Comparison of ENCODE assay signal across 8 mouse cellular contexts in the genomic region with DNA sequence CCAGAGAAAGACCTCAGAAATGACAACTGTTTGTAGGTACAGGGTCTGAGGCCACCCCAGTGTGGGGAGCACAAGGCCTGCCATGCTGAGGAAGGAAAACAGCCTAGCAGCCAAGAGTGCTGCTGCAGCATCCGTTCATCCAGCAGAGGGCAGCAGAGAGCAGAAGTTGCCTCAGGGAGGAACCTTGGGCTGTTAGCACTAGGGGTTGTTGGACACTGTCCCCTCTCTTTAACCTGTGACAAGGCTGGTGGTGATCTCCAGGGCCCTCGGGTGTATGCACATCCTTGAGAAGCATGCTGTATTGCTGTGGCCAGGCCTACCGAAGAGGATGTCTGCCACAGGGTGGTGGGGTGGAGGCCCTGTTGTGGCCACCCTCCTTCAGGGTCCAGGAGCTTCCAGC.
DNase-seq lines count a peak whose midpoint lies in the region; ATAC-seq lines count a peak whose summit lies in the region.

No protein-coding gene starts in this region.

- no peak overlapping the region for H3K9ac ChIP-seq in intestine, embryonic 15.5 days
- H3K9ac ChIP-seq in midbrain, embryonic 11.5 days (ENCODE audit: low read length) = no peak overlapping the region

- no peaks in the 10 kb centered on the region for H3K36me3 ChIP-seq in intestine, embryonic 15.5 days
- no peaks in the 10 kb centered on the region for H3K36me3 ChIP-seq in midbrain, embryonic 11.5 days (ENCODE audit: control insufficient read depth, insufficient read depth, low read length)

- no peak overlapping the region for H3K27ac ChIP-seq in intestine, embryonic 15.5 days
- H3K27ac ChIP-seq in midbrain, embryonic 11.5 days (ENCODE audit: low read depth, low read length) = no peak overlapping the region

- 0 out of 2 replicates have a peak, but pooled peaks cover 2% of the 10 kb centered on the region for H3K4me1 ChIP-seq in intestine, embryonic 15.5 days (replicated peaks)
- no peaks in the 10 kb centered on the region; the same call in 1 of the 2 replicates for H3K4me1 ChIP-seq in midbrain, embryonic 11.5 days (ENCODE audit: control insufficient read depth, insufficient read depth, low read length)

- WGBS in intestine, embryonic 15.5 days = 13% methylated on average over 3 of the region's 3 CpGs
- WGBS in midbrain, embryonic 11.5 days = 15% methylated on average over 3 of the region's 3 CpGs

- no peaks in the 10 kb centered on the region for H3K27me3 ChIP-seq in intestine, embryonic 15.5 days (replicated peaks)
- H3K27me3 ChIP-seq in midbrain, embryonic 11.5 days (ENCODE audit: control insufficient read depth, insufficient read depth, low read length) = no peaks in the 10 kb centered on the region; the same call in 1 of the 2 replicates

- peak; percentile 39 for ATAC-seq in intestine, embryonic 15.5 days
- ATAC-seq in midbrain, embryonic 11.5 days (ENCODE audit: low FRiP score) = peak; percentile 62

- H3K4me3 ChIP-seq in intestine, embryonic 15.5 days (replicated peaks) = no peak overlapping the region
- no peak overlapping the region for H3K4me3 ChIP-seq in midbrain, embryonic 11.5 days (ENCODE audit: low read depth, low read length)

- no peaks in the 10 kb centered on the region for H3K9me3 ChIP-seq in intestine, embryonic 15.5 days
- H3K9me3 ChIP-seq in midbrain, embryonic 11.5 days (ENCODE audit: control insufficient read depth, low read length) = no peaks in the 10 kb centered on the region

- DNase-seq in adrenal gland, adult 2 months = peak; percentile 86
- peak; percentile 75 for DNase-seq in embryo, embryonic 11.5 days (ENCODE audit: low read depth, low spot score)
- peak; percentile 79 to 85 for DNase-seq in gastrocnemius, postnatal 4 days (ENCODE audit: low spot score in 2 of 2)
- DNase-seq in left cerebral cortex, postnatal 25 days (ENCODE audit: low spot score in 2 of 2) = peak; percentile 80 to 84
- peak; percentile 99 for DNase-seq in midbrain, embryonic 11.5 days (ENCODE audit: low spot score, missing footprints)
- peak; percentile 97 for DNase-seq in right cerebral cortex, postnatal 4 days
- peak; percentile 72 for DNase-seq in yolk sac, embryonic 10.5 days (ENCODE audit: low spot score)

- H3K4me2 ChIP-seq in intestine, embryonic 15.5 days (replicated peaks) = no peak overlapping the region
- H3K4me2 ChIP-seq in midbrain, embryonic 11.5 days = no peak overlapping the region

- intact Hi-C loops in left cerebral cortex, postnatal 25 days (cut with DNase I) = loop anchor here (1.0 to 5.0 kb wide), 3 partner anchors 76 to 256 kb away; no protein-coding TSS in a partner anchor
